Mouse (Mus musculus): ENCODE measurements around the gene Setdb1. TPM values are rescaled to one million over a fixed set of nuclear protein-coding genes. Genes with fewer than 3 reads are reported as not detected.

Setdb1 gene
- total and polyA plus RNA-seq, 2 experiments from 2014 or later, result 28.4 to 44.4 TPM

DNA sequence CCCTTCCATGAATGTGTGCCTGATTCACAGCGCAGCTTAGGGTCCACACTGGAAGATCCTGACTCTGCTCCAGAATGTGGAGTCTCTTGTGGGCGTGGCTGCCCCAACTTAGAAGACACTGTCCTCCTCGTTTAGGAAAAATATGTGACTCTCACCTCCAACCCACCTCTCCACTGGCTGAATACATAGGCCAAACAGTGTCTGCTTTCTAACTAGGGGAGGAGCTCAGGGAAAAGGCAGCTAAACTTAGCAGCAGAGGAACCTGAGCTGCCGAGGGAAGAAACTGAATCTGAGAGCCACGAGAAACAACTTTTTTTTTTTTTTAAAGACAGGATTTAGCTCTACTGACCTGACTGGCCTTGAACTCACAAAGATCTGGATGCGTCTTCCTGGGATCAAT, 81.8 kb downstream of the Setdb1 start:
- no peak for DNase-seq (ENCODE audit: low spot score)
- no peak overlapping the region for H3K4me3 ChIP-seq (ENCODE audit: low read depth, low read length)
- no peaks in the 10 kb centered on the region for H3K9me3 ChIP-seq (ENCODE audit: low read length)
- H3K36me3 ChIP-seq (ENCODE audit: insufficient read depth, low read length), result no peaks in the 10 kb centered on the region
- WGBS, result 86% methylated on average over 6 of the region's 6 CpGs
- H3K4me1 ChIP-seq (ENCODE audit: insufficient read depth, low read length), result no peaks in the 10 kb centered on the region
- no peaks in the 10 kb centered on the region for H3K27me3 ChIP-seq (ENCODE audit: insufficient read depth, low read length)
- H3K9ac ChIP-seq (replicated peaks; ENCODE audit: low read length, poor library complexity, severe bottlenecking), result no peak overlapping the region
- H3K4me2 ChIP-seq (ENCODE audit: low read depth, low read length, poor library complexity, severe bottlenecking), result no peak overlapping the region
- no peak for TF ChIP-seq CTCF (IDR thresholded peaks at IDR 0.05)
- no peak overlapping the region for H3K27ac ChIP-seq (ENCODE audit: low read depth, low read length)
- no peak for ATAC-seq (ENCODE audit: low FRiP score)

DNA sequence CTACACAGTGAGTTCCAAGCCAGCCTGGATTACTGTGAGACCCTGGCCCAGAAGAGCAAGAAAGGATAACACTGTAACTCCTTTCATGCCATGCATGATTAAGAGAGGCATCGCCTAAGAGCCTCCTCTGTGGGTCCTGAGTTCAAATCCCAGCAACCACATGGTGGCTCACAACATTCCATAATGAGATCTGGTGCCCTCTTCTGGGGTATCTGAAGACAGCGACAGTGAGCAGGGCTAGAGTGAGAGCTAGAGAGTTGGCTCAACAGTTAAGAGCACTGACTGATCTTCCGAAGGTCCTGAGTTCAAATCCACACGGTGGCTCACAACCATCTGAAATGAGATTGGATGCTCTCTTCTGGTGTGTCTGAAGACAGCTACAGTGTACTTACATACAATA, 82.5 kb downstream of the Setdb1 start:
- no peak overlapping the region for H3K4me3 ChIP-seq (ENCODE audit: low read depth, low read length)
- no peak overlapping the region for H3K4me2 ChIP-seq (ENCODE audit: low read depth, low read length, poor library complexity, severe bottlenecking)
- no peaks in the 10 kb centered on the region for H3K27me3 ChIP-seq (ENCODE audit: insufficient read depth, low read length)
- no peak overlapping the region for H3K9ac ChIP-seq (replicated peaks; ENCODE audit: low read length, poor library complexity, severe bottlenecking)
- 92% methylated on average over 4 of the region's 4 CpGs for WGBS
- H3K36me3 ChIP-seq (ENCODE audit: insufficient read depth, low read length), result 0 out of 2 replicates have a peak, but pooled peaks cover 4% of the 10 kb centered on the region
- no peak for TF ChIP-seq CTCF (IDR thresholded peaks at IDR 0.05)
- H3K4me1 ChIP-seq (ENCODE audit: insufficient read depth, low read length), result no peaks in the 10 kb centered on the region
- no peaks in the 10 kb centered on the region for H3K9me3 ChIP-seq (ENCODE audit: low read length)
- ATAC-seq (ENCODE audit: low FRiP score) (no peak), DNase-seq (ENCODE audit: low spot score) (no peak)
- no peak overlapping the region for H3K27ac ChIP-seq (ENCODE audit: low read depth, low read length)

Other genes starting within 250 kb of the Setdb1 start
- gene Vps72, start 246.2 kb downstream of the Setdb1 start, total RNA-seq (2014; rRNA removed), result 69.6 and 84.7 TPM in 2 replicates
- gene Vps72, start 246.2 kb downstream of the Setdb1 start, polyA plus RNA-seq (2015; fragmentation: Nextera tagmentation; extraction: Ambion mirVana), result 131 and 136 TPM in 2 replicates
- not detected in 2 replicates for gene Tmod4, start 232.7 kb downstream of the Setdb1 start, total RNA-seq (2014; rRNA removed)
- gene Tmod4, start 232.7 kb downstream of the Setdb1 start, polyA plus RNA-seq (2015; fragmentation: Nextera tagmentation; extraction: Ambion mirVana), result 0.41 and 0.49 TPM in 2 replicates
- gene Scnm1, start 223.2 kb downstream of the Setdb1 start, total RNA-seq (2014; rRNA removed), result 47.6 and 60.4 TPM in 2 replicates
- gene Scnm1, start 223.2 kb downstream of the Setdb1 start, polyA plus RNA-seq (2015; fragmentation: Nextera tagmentation; extraction: Ambion mirVana), result 69.6 and 82.7 TPM in 2 replicates
- 35.3 and 42.2 TPM in 2 replicates for gene Lysmd1, start 223.1 kb downstream of the Setdb1 start, total RNA-seq (2014; rRNA removed)
- 50.9 and 51.9 TPM in 2 replicates for gene Lysmd1, start 223.1 kb downstream of the Setdb1 start, polyA plus RNA-seq (2015; fragmentation: Nextera tagmentation; extraction: Ambion mirVana)
- gene Tnfaip8l2, start 214.8 kb downstream of the Setdb1 start, total RNA-seq (2014; rRNA removed), result 0.93 and 1.2 TPM in 2 replicates
- 2.2 and 2.8 TPM in 2 replicates for gene Tnfaip8l2, start 214.8 kb downstream of the Setdb1 start, polyA plus RNA-seq (2015; fragmentation: Nextera tagmentation; extraction: Ambion mirVana)
- 126 and 148 TPM in 2 replicates for gene Sema6c, start 196.7 kb downstream of the Setdb1 start, total RNA-seq (2014; rRNA removed)
- 17.1 and 18.4 TPM in 2 replicates for gene Sema6c, start 196.7 kb downstream of the Setdb1 start, polyA plus RNA-seq (2015; fragmentation: Nextera tagmentation; extraction: Ambion mirVana)
- 6.5 and 7.6 TPM in 2 replicates for gene Gabpb2, start 139.3 kb downstream of the Setdb1 start, total RNA-seq (2014; rRNA removed)
- 1.5 and 1.6 TPM in 2 replicates for gene Gabpb2, start 139.3 kb downstream of the Setdb1 start, polyA plus RNA-seq (2015; fragmentation: Nextera tagmentation; extraction: Ambion mirVana)
- gene Cdc42se1, start 128.5 kb downstream of the Setdb1 start, total RNA-seq (2014; rRNA removed), result 35.0 and 54.7 TPM in 2 replicates
- 40.9 and 41.4 TPM in 2 replicates for gene Cdc42se1, start 128.5 kb downstream of the Setdb1 start, polyA plus RNA-seq (2015; fragmentation: Nextera tagmentation; extraction: Ambion mirVana)
- 301 and 367 TPM in 2 replicates for gene Mllt11, start 125.0 kb downstream of the Setdb1 start, total RNA-seq (2014; rRNA removed)
- 738 and 774 TPM in 2 replicates for gene Mllt11, start 125.0 kb downstream of the Setdb1 start, polyA plus RNA-seq (2015; fragmentation: Nextera tagmentation; extraction: Ambion mirVana)
- 0.24 and 0.49 TPM in 2 replicates for gene Gm128, start 115.6 kb downstream of the Setdb1 start, total RNA-seq (2014; rRNA removed)
- gene Gm128, start 115.6 kb downstream of the Setdb1 start, polyA plus RNA-seq (2015; fragmentation: Nextera tagmentation; extraction: Ambion mirVana), result 0.19 and 0.27 TPM in 2 replicates
- not detected in 2 replicates for gene Bnipl, start 106.0 kb downstream of the Setdb1 start, total RNA-seq (2014; rRNA removed)
- gene Bnipl, start 106.0 kb downstream of the Setdb1 start, polyA plus RNA-seq (2015; fragmentation: Nextera tagmentation; extraction: Ambion mirVana), result not detected in 2 replicates
- 36.5 and 37.1 TPM in 2 replicates for gene Mindy1, start 75.9 kb downstream of the Setdb1 start, total RNA-seq (2014; rRNA removed)
- gene Mindy1, start 75.9 kb downstream of the Setdb1 start, polyA plus RNA-seq (2015; fragmentation: Nextera tagmentation; extraction: Ambion mirVana), result 34.8 and 36.5 TPM in 2 replicates
- gene Prune1, start 75.1 kb downstream of the Setdb1 start, total RNA-seq (2014; rRNA removed), result 78.9 and 93.8 TPM in 2 replicates
- 77.3 and 84.0 TPM in 2 replicates for gene Prune1, start 75.1 kb downstream of the Setdb1 start, polyA plus RNA-seq (2015; fragmentation: Nextera tagmentation; extraction: Ambion mirVana)
- 0.27 TPM in 1 of 2 replicates, not detected in the other for gene Anxa9, start 50.0 kb downstream of the Setdb1 start, total RNA-seq (2014; rRNA removed)
- 0.32 TPM in 2 replicates for gene Anxa9, start 50.0 kb downstream of the Setdb1 start, polyA plus RNA-seq (2015; fragmentation: Nextera tagmentation; extraction: Ambion mirVana)
- gene Cers2, start 42.4 kb downstream of the Setdb1 start, total RNA-seq (2014; rRNA removed), result 58.5 and 62.7 TPM in 2 replicates
- gene Cers2, start 42.4 kb downstream of the Setdb1 start, polyA plus RNA-seq (2015; fragmentation: Nextera tagmentation; extraction: Ambion mirVana), result 82.5 and 83.9 TPM in 2 replicates
- gene 4930558C23Rik, start 45.6 kb upstream of the Setdb1 start, total RNA-seq (2014; rRNA removed), result not detected in 2 replicates
- not detected in 2 replicates for gene 4930558C23Rik, start 45.6 kb upstream of the Setdb1 start, polyA plus RNA-seq (2015; fragmentation: Nextera tagmentation; extraction: Ambion mirVana)
- gene Arnt, start 77.2 kb upstream of the Setdb1 start, total RNA-seq (2014; rRNA removed), result 12.4 and 25.7 TPM in 2 replicates
- 6.9 and 8.7 TPM in 2 replicates for gene Arnt, start 77.2 kb upstream of the Setdb1 start, polyA plus RNA-seq (2015; fragmentation: Nextera tagmentation; extraction: Ambion mirVana)
- 3.6 and 6.5 TPM in 2 replicates for gene Ctsk, start 142.1 kb upstream of the Setdb1 start, total RNA-seq (2014; rRNA removed)
- gene Ctsk, start 142.1 kb upstream of the Setdb1 start, polyA plus RNA-seq (2015; fragmentation: Nextera tagmentation; extraction: Ambion mirVana), result 7.7 and 10.1 TPM in 2 replicates
- gene Ctss, start 169.6 kb upstream of the Setdb1 start, total RNA-seq (2014; rRNA removed), result 18.8 and 19.2 TPM in 2 replicates
- 19.6 and 20.0 TPM in 2 replicates for gene Ctss, start 169.6 kb upstream of the Setdb1 start, polyA plus RNA-seq (2015; fragmentation: Nextera tagmentation; extraction: Ambion mirVana)
- not detected in 2 replicates for gene Hormad1, start 202.5 kb upstream of the Setdb1 start, total RNA-seq (2014; rRNA removed)
- not detected in 2 replicates for gene Hormad1, start 202.5 kb upstream of the Setdb1 start, polyA plus RNA-seq (2015; fragmentation: Nextera tagmentation; extraction: Ambion mirVana)
- 19.1 and 22.2 TPM in 2 replicates for gene Golph3l, start 231.7 kb upstream of the Setdb1 start, total RNA-seq (2014; rRNA removed)
- 18.8 and 19.8 TPM in 2 replicates for gene Golph3l, start 231.7 kb upstream of the Setdb1 start, polyA plus RNA-seq (2015; fragmentation: Nextera tagmentation; extraction: Ambion mirVana)